Mouse (Mus musculus): ENCODE measurements around the gene Upb1. TPM values are rescaled to one million over a fixed set of nuclear protein-coding genes. Genes with fewer than 3 reads are reported as not detected.

Upb1 gene
- total and polyA plus RNA-seq, 3 experiments = 0.70 to 0.89 (median 0.70) TPM

DNA sequence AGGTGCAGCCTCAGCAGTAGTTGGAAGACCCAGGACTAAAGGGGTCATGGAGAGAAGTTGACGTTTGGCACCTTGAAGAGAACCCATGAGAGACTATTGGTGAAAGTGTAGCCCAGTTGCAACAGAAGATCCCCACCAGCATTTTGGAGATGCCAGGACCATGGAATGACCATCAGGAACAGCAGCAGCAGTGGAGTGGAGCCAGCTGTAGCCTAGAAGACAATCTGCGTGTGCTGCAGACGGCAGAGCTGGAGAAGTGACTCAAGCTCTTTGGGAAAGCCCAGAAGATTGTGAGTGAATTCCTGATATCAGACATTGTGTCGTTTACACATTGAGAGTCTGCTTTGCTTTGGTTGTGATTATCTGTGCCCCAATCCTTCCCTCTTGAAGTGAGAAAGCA is 80.8 kb downstream of the Upb1 start:
- Histone ChIP-seq H3K4me3 (no peak overlapping the region), H3K4me1 (ENCODE audit: control insufficient read depth, insufficient read depth, low read length) (peaks cover 3% of the 10 kb centered on the region), H3K79me2 (replicated peaks; ENCODE audit: control insufficient read depth, insufficient read depth, low read length) (no peaks in the 10 kb centered on the region), H3K27ac (no peak overlapping the region), H3K36me3 (ENCODE audit: control insufficient read depth, insufficient read depth, low read length) (no peaks in the 10 kb centered on the region), H3K9ac (ENCODE audit: low read depth, low read length) (no peak overlapping the region), H3K27me3 (ENCODE audit: control insufficient read depth, insufficient read depth, low read length) (no peaks in the 10 kb centered on the region)
- WGBS = 58% methylated on average over 4 of the region's 4 CpGs
- no peak for DNase-seq
- intact Hi-C loops (cut with DNase I) = no loop called here
- TF ChIP-seq POLR2A (IDR thresholded peaks at IDR 0.05; ENCODE audit: insufficient read depth, low read depth, low read length) (no peak), CTCF (IDR thresholded peaks at IDR 0.05) (no peak), EP300 (IDR thresholded peaks at IDR 0.05; ENCODE audit: insufficient read depth, low read depth, low read length) (no peak)

- no peaks in the 10 kb centered on the region for H3K79me2 ChIP-seq (replicated peaks; ENCODE audit: control insufficient read depth, insufficient read depth, low read length)
- intact Hi-C loops (cut with DNase I) = no loop called here
- H3K4me1 ChIP-seq (ENCODE audit: control insufficient read depth, insufficient read depth, low read length) = peaks cover under 1% of the 10 kb centered on the region; the same call in 1 of the 2 replicates
- no peak overlapping the region for H3K9ac ChIP-seq (ENCODE audit: low read depth, low read length)
- no peaks in the 10 kb centered on the region for H3K27me3 ChIP-seq (ENCODE audit: control insufficient read depth, insufficient read depth, low read length)
- no peak overlapping the region for H3K27ac ChIP-seq
- H3K4me3 ChIP-seq = no peak overlapping the region
- no peaks in the 10 kb centered on the region for H3K36me3 ChIP-seq (ENCODE audit: control insufficient read depth, insufficient read depth, low read length)
- no peak for DNase-seq
- TF ChIP-seq POLR2A (IDR thresholded peaks at IDR 0.05; ENCODE audit: insufficient read depth, low read depth, low read length) = no peak
- TF ChIP-seq CTCF (IDR thresholded peaks at IDR 0.05) = no peak
- TF ChIP-seq EP300 (IDR thresholded peaks at IDR 0.05; ENCODE audit: insufficient read depth, low read depth, low read length) = no peak
- WGBS = 87% methylated on average over 5 of the region's 5 CpGs
These were observed 81.4 kb downstream of the Upb1 start for GRCm38 (mm10) chr10:75482271-75482670.

DNA sequence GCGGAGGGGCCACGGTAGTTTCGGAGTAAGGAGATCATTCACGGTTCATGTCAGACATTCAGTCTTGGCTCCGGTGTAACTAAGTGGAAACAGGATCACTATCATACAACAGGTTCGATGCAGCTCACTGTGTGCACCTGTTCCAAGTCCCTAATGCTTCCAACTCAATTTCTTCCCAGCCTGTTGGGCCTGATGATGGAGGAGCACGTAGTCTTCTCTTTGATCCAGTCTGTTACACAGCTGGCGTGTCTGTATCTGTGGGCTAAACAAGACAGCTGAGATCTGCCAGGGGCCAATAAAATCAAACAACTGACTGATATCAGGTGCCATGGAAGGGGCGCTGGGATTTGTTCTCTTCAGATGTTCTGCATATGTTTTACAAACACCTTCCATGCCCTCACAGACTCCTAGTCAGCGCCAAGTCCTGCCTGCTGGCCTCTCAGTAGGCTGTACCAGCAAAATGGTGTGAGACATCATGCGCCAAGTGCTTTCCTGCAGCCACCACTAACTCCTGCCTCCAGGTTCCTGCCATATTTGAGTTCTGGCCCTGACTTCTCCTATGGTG is 82.1 kb downstream of the Upb1 start:
- Histone ChIP-seq H3K4me3 (no peak overlapping the region), H3K9ac (ENCODE audit: low read depth, low read length) (no peak overlapping the region), H3K4me1 (ENCODE audit: control insufficient read depth, insufficient read depth, low read length) (no peaks in the 10 kb centered on the region), H3K27me3 (ENCODE audit: control insufficient read depth, insufficient read depth, low read length) (no peaks in the 10 kb centered on the region), H3K79me2 (replicated peaks; ENCODE audit: control insufficient read depth, insufficient read depth, low read length) (no peaks in the 10 kb centered on the region), H3K36me3 (ENCODE audit: control insufficient read depth, insufficient read depth, low read length) (no peaks in the 10 kb centered on the region), H3K27ac (no peak overlapping the region)
- no peak for DNase-seq
- no peak for TF ChIP-seq EP300 (IDR thresholded peaks at IDR 0.05; ENCODE audit: insufficient read depth, low read depth, low read length)
- no peak for TF ChIP-seq CTCF (IDR thresholded peaks at IDR 0.05)
- no peak for TF ChIP-seq POLR2A (IDR thresholded peaks at IDR 0.05; ENCODE audit: insufficient read depth, low read depth, low read length)
- intact Hi-C loops (cut with DNase I) = no loop called here
- WGBS = 91% methylated on average over 11 of the region's 11 CpGs

DNA sequence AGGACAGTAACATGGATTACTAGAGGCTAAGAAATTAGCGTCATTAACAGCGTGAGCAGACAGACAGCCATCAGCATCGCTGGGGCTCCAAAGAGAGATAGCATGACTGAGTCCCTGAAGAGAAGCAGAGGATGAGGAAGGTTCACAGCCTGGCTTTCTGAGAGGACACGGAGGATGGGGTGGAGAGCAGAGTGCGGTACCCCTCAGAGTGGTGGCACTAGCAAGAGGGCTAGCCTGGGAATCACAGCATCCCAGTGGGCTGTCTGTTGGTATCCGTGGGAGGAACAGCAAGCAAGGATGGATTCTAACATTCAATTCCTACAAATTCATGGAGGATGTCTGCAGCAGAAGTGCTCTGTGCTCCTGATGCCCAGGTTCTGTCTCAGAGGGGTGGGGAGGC is 83.2 kb downstream of the Upb1 start:
- 93% methylated on average over 6 of the region's 6 CpGs for WGBS
- Histone ChIP-seq H3K36me3 (ENCODE audit: control insufficient read depth, insufficient read depth, low read length) (no peaks in the 10 kb centered on the region), H3K27ac (no peak overlapping the region; the same call in 1 of the 2 replicates), H3K27me3 (ENCODE audit: control insufficient read depth, insufficient read depth, low read length) (no peaks in the 10 kb centered on the region), H3K79me2 (replicated peaks; ENCODE audit: control insufficient read depth, insufficient read depth, low read length) (no peaks in the 10 kb centered on the region), H3K9ac (ENCODE audit: low read depth, low read length) (no peak overlapping the region), H3K4me1 (ENCODE audit: control insufficient read depth, insufficient read depth, low read length) (no peaks in the 10 kb centered on the region), H3K4me3 (no peak overlapping the region)
- intact Hi-C loops (cut with DNase I) = no loop called here
- no peak for TF ChIP-seq EP300 (IDR thresholded peaks at IDR 0.05; ENCODE audit: insufficient read depth, low read depth, low read length)
- no peak for TF ChIP-seq POLR2A (IDR thresholded peaks at IDR 0.05; ENCODE audit: insufficient read depth, low read depth, low read length)
- TF ChIP-seq CTCF (IDR thresholded peaks at IDR 0.05) = no peak
- DNase-seq = no peak

- Histone ChIP-seq H3K9ac (ENCODE audit: low read depth, low read length) (no peak overlapping the region), H3K36me3 (ENCODE audit: control insufficient read depth, insufficient read depth, low read length) (no peaks in the 10 kb centered on the region), H3K79me2 (replicated peaks; ENCODE audit: control insufficient read depth, insufficient read depth, low read length) (no peaks in the 10 kb centered on the region), H3K4me1 (ENCODE audit: control insufficient read depth, insufficient read depth, low read length) (no peaks in the 10 kb centered on the region), H3K4me3 (no peak overlapping the region), H3K27ac (peak overlapping the region; percentile 6; the same call in 1 of the 2 replicates), H3K27me3 (ENCODE audit: control insufficient read depth, insufficient read depth, low read length) (no peaks in the 10 kb centered on the region)
- TF ChIP-seq EP300 (IDR thresholded peaks at IDR 0.05; ENCODE audit: insufficient read depth, low read depth, low read length) (no peak), POLR2A (IDR thresholded peaks at IDR 0.05; ENCODE audit: insufficient read depth, low read depth, low read length) (no peak), CTCF (IDR thresholded peaks at IDR 0.05) (no peak)
- WGBS = 41% methylated on average over 6 of the region's 6 CpGs
- intact Hi-C loops (cut with DNase I) = loop anchor here (5.0 kb wide), 2 partner anchors 167 to 207 kb away; partner anchors contain the start of gene Adora2a
- DNase-seq = no peak
These were observed 83.9 kb downstream of the Upb1 start for GRCm38 (mm10) chr10:75484767-75485166.

DNA sequence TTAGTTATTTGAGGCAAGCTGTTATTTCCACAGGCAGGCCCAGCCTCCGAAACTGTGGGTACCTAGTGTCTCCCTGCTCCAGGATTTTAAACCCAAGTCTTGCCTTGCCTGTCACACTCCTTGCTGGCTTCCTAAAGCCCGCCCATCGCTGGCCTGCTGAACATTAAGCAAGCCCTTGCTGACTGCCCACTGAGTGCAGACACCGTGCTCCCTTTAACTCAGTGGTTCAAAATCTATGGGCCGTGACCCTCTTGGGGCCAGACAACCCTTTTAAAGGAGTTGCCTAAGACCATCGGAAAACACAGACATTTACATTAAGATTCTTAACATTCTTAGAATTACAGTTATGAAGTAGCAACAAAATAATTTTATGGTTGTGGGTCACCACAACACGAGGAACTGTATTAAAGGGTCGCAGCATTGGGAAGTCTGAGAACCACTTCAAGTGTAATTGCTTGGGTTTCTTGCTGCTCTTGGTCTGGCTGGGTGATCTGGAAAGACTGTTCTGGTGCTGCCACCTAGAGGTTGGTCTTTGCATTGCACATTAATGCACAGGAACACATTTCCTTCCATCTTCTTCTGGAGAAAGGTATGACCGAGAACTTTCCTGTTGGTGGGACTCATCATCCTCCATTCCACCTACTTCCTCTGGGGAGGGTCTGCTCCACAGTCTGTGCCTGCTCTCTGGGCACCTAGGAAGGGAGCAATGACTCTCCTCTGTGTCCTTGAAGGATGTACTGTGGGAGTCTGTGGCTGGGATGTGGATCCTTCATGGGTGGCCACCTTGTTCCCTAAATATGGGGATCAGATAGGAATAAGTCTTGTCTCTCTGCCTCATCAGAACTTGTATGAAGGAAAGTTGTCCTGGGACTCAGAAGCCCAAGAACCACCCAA is 85.4 kb downstream of the Upb1 start:
- WGBS = 46% methylated on average over 9 of the region's 9 CpGs

More for the DNA sequence above, 85.4 kb downstream of the Upb1 start:
- Histone ChIP-seq H3K27ac (no peak overlapping the region), H3K27me3 (ENCODE audit: control insufficient read depth, insufficient read depth, low read length) (no peaks in the 10 kb centered on the region), H3K9ac (ENCODE audit: low read depth, low read length) (no peak overlapping the region), H3K36me3 (ENCODE audit: control insufficient read depth, insufficient read depth, low read length) (no peaks in the 10 kb centered on the region), H3K4me1 (ENCODE audit: control insufficient read depth, insufficient read depth, low read length) (no peaks in the 10 kb centered on the region), H3K79me2 (replicated peaks; ENCODE audit: control insufficient read depth, insufficient read depth, low read length) (no peaks in the 10 kb centered on the region), H3K4me3 (no peak overlapping the region)
- TF ChIP-seq CTCF (IDR thresholded peaks at IDR 0.05) (peak; percentile 95; the same call in 1 of the 2 replicates), EP300 (IDR thresholded peaks at IDR 0.05; ENCODE audit: insufficient read depth, low read depth, low read length) (peak; percentile 94), POLR2A (IDR thresholded peaks at IDR 0.05; ENCODE audit: insufficient read depth, low read depth, low read length) (no peak)
- intact Hi-C loops (cut with DNase I) = loop anchor here (1.0 to 5.0 kb wide), 7 partner anchors 45 to 304 kb away; partner anchors contain the start of gene Adora2a
- DNase-seq = peak; percentile 73 to 82

Measured in heart, adult 2 months (tissue).